Mouse (Mus musculus) layer of hippocampus, postnatal 36 days (tissue): ENCODE data around the gene Slc8a1. TPM values are rescaled to one million over a fixed set of nuclear protein-coding genes. Genes with fewer than 3 reads are reported as not detected.

Experiments used
- DNase-seq, 2 experiments: peaks; one replicate each; pipeline ENCODE4 v3.0.0; 2022
- total RNA-seq, 2 experiments: library from RNA; stranded (reverse); gene quantifications; 2 replicates each; pipeline ENCODE4 v1.2.3; 2021

Slc8a1 gene
- total RNA-seq, 2 experiments from 2014 or later, result 287 to 303 TPM

- DNase-seq, result no peak
Measured at GRCm38 (mm10) chr17:81335526-81335925, 402.7 kb downstream of the Slc8a1 start.
